In the genomic region with DNA sequence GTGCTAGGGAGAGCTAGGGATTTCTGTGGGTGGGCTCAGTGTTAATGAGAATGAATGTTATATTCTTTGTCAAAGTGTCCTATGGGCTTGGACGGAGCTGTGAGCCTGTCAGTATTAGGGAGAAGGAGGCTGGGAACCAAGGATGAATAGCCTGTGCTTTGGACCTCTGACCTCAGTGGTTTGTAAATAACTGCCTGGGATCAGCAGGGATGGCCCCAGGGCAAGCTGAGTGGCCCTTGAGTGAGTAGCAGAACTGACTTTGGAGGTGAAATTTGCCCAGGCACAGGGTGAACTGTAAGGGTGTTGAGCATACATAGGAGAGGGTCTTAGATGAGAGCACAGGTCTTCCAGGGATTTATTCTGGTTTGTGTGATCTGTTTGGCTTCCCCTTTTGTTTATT, we compare ENCODE assay signal across 12 mouse cellular contexts. TPM values are rescaled to one million over a fixed set of nuclear protein-coding genes. Genes with fewer than 3 reads are reported as not detected.
DNase-seq lines count a peak whose midpoint lies in the region; ATAC-seq and TF ChIP-seq lines count a peak whose summit lies in the region.
"Had no signal": no experiment of that assay in that cellular context is flagged by ENCODE, and none has a peak within 500 bp of the region (broad histone marks: within the 10 kb centered on the region; RNA-seq: fewer than 3 reads in every experiment).

No protein-coding gene starts in this region.

- H3K36me3 ChIP-seq in forebrain, embryonic 16.5 days (ENCODE audit: control insufficient read depth, insufficient read depth) = no peaks in the 10 kb centered on the region
- H3K36me3 ChIP-seq in forebrain, embryonic 11.5 days (ENCODE audit: control insufficient read depth, insufficient read depth, low read length) = no peaks in the 10 kb centered on the region
- no peaks in the 10 kb centered on the region for H3K36me3 ChIP-seq in lung, postnatal 0 days (ENCODE audit: insufficient read depth, low read length)
- peaks cover 2% of the 10 kb centered on the region; the same call in 1 of the 2 replicates for H3K36me3 ChIP-seq in liver, postnatal 0 days (replicated peaks; ENCODE audit: insufficient read depth, low read length)
- H3K36me3 ChIP-seq: heart, embryonic 12.5 days had no signal

- ATAC-seq in forebrain, embryonic 16.5 days = no peak
- no peak for ATAC-seq in forebrain, embryonic 11.5 days (replicated peaks; ENCODE audit: low FRiP score)
- ATAC-seq in lung, postnatal 0 days = no peak
- ATAC-seq in liver, postnatal 0 days = peak; percentile 48

- H3K27ac ChIP-seq in forebrain, embryonic 16.5 days (ENCODE audit: low read length) = peak overlapping the region; percentile 53
- H3K27ac ChIP-seq in forebrain, embryonic 11.5 days (ENCODE audit: low read depth, low read length) = no peak overlapping the region
- 0 out of 2 replicates have a peak overlapping the region, but pooled peaks have one; percentile 10 for H3K27ac ChIP-seq in lung, postnatal 0 days (ENCODE audit: low read length)
- peak overlapping the region; percentile 64 for H3K27ac ChIP-seq in liver, postnatal 0 days (ENCODE audit: low read depth)

- no peak overlapping the region for H3K9ac ChIP-seq in forebrain, embryonic 16.5 days (replicated peaks; ENCODE audit: low read depth, low read length)
- no peak overlapping the region for H3K9ac ChIP-seq in forebrain, embryonic 11.5 days (ENCODE audit: low read length)
- no peak overlapping the region for H3K9ac ChIP-seq in lung, postnatal 0 days (replicated peaks; ENCODE audit: low read depth)
- no peak overlapping the region for H3K9ac ChIP-seq in liver, postnatal 0 days (replicated peaks)
- H3K9ac ChIP-seq: heart, embryonic 12.5 days had no signal

- peaks cover 13% of the 10 kb centered on the region for H3K4me1 ChIP-seq in forebrain, embryonic 16.5 days (replicated peaks; ENCODE audit: control insufficient read depth, insufficient read depth, low read length)
- no peaks in the 10 kb centered on the region for H3K4me1 ChIP-seq in forebrain, embryonic 11.5 days (replicated peaks; ENCODE audit: control insufficient read depth, insufficient read depth, low read length)
- H3K4me1 ChIP-seq in lung, postnatal 0 days (ENCODE audit: insufficient read depth, low read depth, low read length) = no peaks in the 10 kb centered on the region
- peaks cover 24% of the 10 kb centered on the region for H3K4me1 ChIP-seq in liver, postnatal 0 days (ENCODE audit: insufficient read depth)

- no peaks in the 10 kb centered on the region for H3K9me3 ChIP-seq in forebrain, embryonic 16.5 days (ENCODE audit: control insufficient read depth, low read length)
- no peaks in the 10 kb centered on the region for H3K9me3 ChIP-seq in forebrain, embryonic 11.5 days (ENCODE audit: control insufficient read depth, low read length)
- H3K9me3 ChIP-seq in lung, postnatal 0 days (ENCODE audit: low read length) = no peaks in the 10 kb centered on the region
- no peaks in the 10 kb centered on the region for H3K9me3 ChIP-seq in liver, postnatal 0 days (ENCODE audit: low read length)
- H3K9me3 ChIP-seq: heart, embryonic 12.5 days had no signal

- no peak for TF ChIP-seq CTCF in lung, postnatal 0 days (IDR thresholded peaks at IDR 0.05)
- no peak for TF ChIP-seq CTCF in liver, postnatal 0 days (IDR thresholded peaks at IDR 0.05; ENCODE audit: low read depth)

- WGBS in forebrain, embryonic 16.5 days = 48% methylated on average over 1 of the region's 1 CpGs
- 32% methylated on average over 1 of the region's 1 CpGs for WGBS in forebrain, embryonic 11.5 days
- WGBS in lung, postnatal 0 days = 80% methylated on average over 1 of the region's 1 CpGs
- WGBS in liver, postnatal 0 days (ENCODE audit: insufficient replicate concordance) = 73% methylated on average over 1 of the region's 1 CpGs

- no peaks in the 10 kb centered on the region for H3K27me3 ChIP-seq in forebrain, embryonic 16.5 days (replicated peaks; ENCODE audit: control insufficient read depth, insufficient read depth, low read length)
- H3K27me3 ChIP-seq in forebrain, embryonic 11.5 days (ENCODE audit: control insufficient read depth, insufficient read depth, low read length) = no peaks in the 10 kb centered on the region
- no peaks in the 10 kb centered on the region for H3K27me3 ChIP-seq in lung, postnatal 0 days (replicated peaks; ENCODE audit: insufficient read depth, low read length)
- H3K27me3 ChIP-seq in liver, postnatal 0 days (ENCODE audit: insufficient read depth, low read length) = no peaks in the 10 kb centered on the region
- H3K27me3 ChIP-seq: heart, embryonic 12.5 days had no signal

- no peak for TF ChIP-seq EP300 in lung, postnatal 0 days (IDR thresholded peaks at IDR 0.05)
- TF ChIP-seq EP300 in liver, postnatal 0 days (IDR thresholded peaks at IDR 0.05; ENCODE audit: low read depth) = no peak

- no peak overlapping the region for H3K4me2 ChIP-seq in forebrain, embryonic 16.5 days (ENCODE audit: low read length)
- H3K4me2 ChIP-seq in forebrain, embryonic 11.5 days (ENCODE audit: low read depth, low read length, severe bottlenecking) = no peak overlapping the region
- H3K4me2 ChIP-seq in lung, postnatal 0 days (replicated peaks; ENCODE audit: low read depth, low read length) = no peak overlapping the region
- no peak overlapping the region for H3K4me2 ChIP-seq in liver, postnatal 0 days (ENCODE audit: low read depth, low read length)
- H3K4me2 ChIP-seq: heart, embryonic 12.5 days had no signal

- no peak overlapping the region for H3K4me3 ChIP-seq in forebrain, embryonic 16.5 days (replicated peaks; ENCODE audit: low read length)
- H3K4me3 ChIP-seq in forebrain, embryonic 11.5 days (ENCODE audit: low read depth, low read length) = no peak overlapping the region
- H3K4me3 ChIP-seq in lung, postnatal 0 days (ENCODE audit: low read depth, low read length) = no peak overlapping the region
- H3K4me3 ChIP-seq in liver, postnatal 0 days (ENCODE audit: low read depth, low read length) = no peak overlapping the region
- H3K4me3 ChIP-seq: heart, embryonic 12.5 days had no signal

- DNase-seq in forebrain, embryonic 11.5 days (ENCODE audit: low spot score) = no peak
- DNase-seq in kidney, adult 11 months = peak; percentile 68
- DNase-seq in kidney, postnatal 10 days = no peak
- no peak for DNase-seq in lung, postnatal 0 days (ENCODE audit: low spot score)
- DNase-seq in lung, postnatal 36 days = no peak
- DNase-seq in liver, postnatal 0 days = no peak
- no peak for DNase-seq in spleen, adult 18-20 months
- DNase-seq: adrenal gland, adult 8-10 months; B cell, adult 2 months; lung, adult 2 months had no signal

RNA-seq across cellular contexts. Expression of a gene that starts 8.8 kb away (rescaled TPM):
- 47.8 and 51.0 TPM in 2 replicates for polyA plus RNA-seq in forebrain, embryonic 16.5 days (2015; fragmentation: Nextera tagmentation; extraction: Ambion mirVana)
- polyA plus RNA-seq in forebrain, embryonic 11.5 days (2014; fragmentation: Nextera tagmentation; extraction: Ambion mirVana) = 80.2 and 80.8 TPM in 2 replicates
- 105 and 111 TPM in 2 replicates for polyA plus RNA-seq in lung, postnatal 0 days (2015; fragmentation: Nextera tagmentation; extraction: Ambion mirVana)
- polyA plus RNA-seq in liver, postnatal 0 days (2015; fragmentation: Nextera tagmentation; extraction: Ambion mirVana) = 62.6 and 63.0 TPM in 2 replicates

RNA-seq across cellular contexts. Expression of a gene that starts 17.3 kb away (rescaled TPM):
- polyA plus RNA-seq in forebrain, embryonic 16.5 days (2015; fragmentation: Nextera tagmentation; extraction: Ambion mirVana) = not detected in 2 replicates
- polyA plus RNA-seq in forebrain, embryonic 11.5 days (2014; fragmentation: Nextera tagmentation; extraction: Ambion mirVana) = not detected in 2 replicates
- not detected in 2 replicates for polyA plus RNA-seq in lung, postnatal 0 days (2015; fragmentation: Nextera tagmentation; extraction: Ambion mirVana)
- polyA plus RNA-seq in liver, postnatal 0 days (2015; fragmentation: Nextera tagmentation; extraction: Ambion mirVana) = 0.08 TPM in 1 of 2 replicates, not detected in the other
- polyA plus RNA-seq: lung, adult 2 months had no signal
